In genomic region chr2:105224987-105225375, GRCm38 (mm10) we compare ENCODE assay signal across 13 mouse cellular contexts. TPM values are rescaled to one million over a fixed set of nuclear protein-coding genes. Genes with fewer than 3 reads are reported as not detected.
DNase-seq lines count a peak whose midpoint lies in the region; ATAC-seq and TF ChIP-seq lines count a peak whose summit lies in the region.
"Had no signal": no experiment of that assay in that cellular context is flagged by ENCODE, and none has a peak within 500 bp of the region (broad histone marks: within the 10 kb centered on the region; RNA-seq: fewer than 3 reads in every experiment).

No protein-coding gene starts in this region.

- peak overlapping the region; percentile 64; the same call in 1 of the 2 replicates for H3K4me3 ChIP-seq in heart, embryonic 10.5 days
- no peak overlapping the region for H3K4me3 ChIP-seq in kidney, postnatal 0 days (replicated peaks; ENCODE audit: low read depth, low read length)
- H3K4me3 ChIP-seq in embryonic facial prominence, embryonic 12.5 days = no peak overlapping the region
- no peak overlapping the region for H3K4me3 ChIP-seq in liver, embryonic 13.5 days (replicated peaks)

- no peak for ATAC-seq in kidney, postnatal 0 days (replicated peaks; ENCODE audit: low FRiP score, low read depth)
- no peak for ATAC-seq in embryonic facial prominence, embryonic 12.5 days (ENCODE audit: insufficient number of reproducible peaks, insufficient read depth, low FRiP score, low TSS enrichment)
- ATAC-seq in liver, embryonic 13.5 days (ENCODE audit: low read depth) = no peak

- H3K27me3 ChIP-seq in heart, embryonic 10.5 days (ENCODE audit: insufficient read depth, poor library complexity, severe bottlenecking) = peaks cover 34% of the 10 kb centered on the region
- no peaks in the 10 kb centered on the region for H3K27me3 ChIP-seq in kidney, postnatal 0 days (ENCODE audit: insufficient read depth, low read length)
- H3K27me3 ChIP-seq in embryonic facial prominence, embryonic 12.5 days = peaks cover 4% of the 10 kb centered on the region; the same call in 1 of the 2 replicates
- peaks cover 20% of the 10 kb centered on the region for H3K27me3 ChIP-seq in liver, embryonic 13.5 days

- no peaks in the 10 kb centered on the region for H3K36me3 ChIP-seq in heart, embryonic 10.5 days
- H3K36me3 ChIP-seq in kidney, postnatal 0 days (ENCODE audit: insufficient read depth, low read length) = no peaks in the 10 kb centered on the region
- no peaks in the 10 kb centered on the region for H3K36me3 ChIP-seq in embryonic facial prominence, embryonic 12.5 days
- no peaks in the 10 kb centered on the region for H3K36me3 ChIP-seq in liver, embryonic 13.5 days
- H3K36me3 ChIP-seq: hindbrain, embryonic 15.5 days had no signal

- no peak overlapping the region; the same call in 1 of the 2 replicates for H3K27ac ChIP-seq in heart, embryonic 10.5 days
- no peak overlapping the region; the same call in 1 of the 2 replicates for H3K27ac ChIP-seq in kidney, postnatal 0 days
- H3K27ac ChIP-seq in embryonic facial prominence, embryonic 12.5 days = no peak overlapping the region
- no peak overlapping the region for H3K27ac ChIP-seq in liver, embryonic 13.5 days
- H3K27ac ChIP-seq: hindbrain, embryonic 15.5 days had no signal

- peak overlapping the region; percentile 68 for H3K4me2 ChIP-seq in kidney, postnatal 0 days (ENCODE audit: low read length)
- peak overlapping the region; percentile 78 for H3K4me2 ChIP-seq in embryonic facial prominence, embryonic 12.5 days (replicated peaks)
- H3K4me2 ChIP-seq in liver, embryonic 13.5 days = peak overlapping the region; percentile 48

- H3K9me3 ChIP-seq in heart, embryonic 10.5 days = no peaks in the 10 kb centered on the region
- no peaks in the 10 kb centered on the region for H3K9me3 ChIP-seq in kidney, postnatal 0 days (replicated peaks; ENCODE audit: low read length)
- no peaks in the 10 kb centered on the region for H3K9me3 ChIP-seq in embryonic facial prominence, embryonic 12.5 days
- no peaks in the 10 kb centered on the region for H3K9me3 ChIP-seq in liver, embryonic 13.5 days (replicated peaks)
- H3K9me3 ChIP-seq: hindbrain, embryonic 15.5 days had no signal

- no peak overlapping the region; the same call in 1 of the 2 replicates for H3K9ac ChIP-seq in kidney, postnatal 0 days (ENCODE audit: low read depth, low read length)
- no peak overlapping the region for H3K9ac ChIP-seq in embryonic facial prominence, embryonic 12.5 days
- H3K9ac ChIP-seq in liver, embryonic 13.5 days = 0 out of 2 replicates have a peak overlapping the region, but pooled peaks have one; percentile 26
- H3K9ac ChIP-seq: hindbrain, embryonic 15.5 days had no signal

- peaks cover 24% of the 10 kb centered on the region for H3K4me1 ChIP-seq in heart, embryonic 10.5 days
- peaks cover 4% of the 10 kb centered on the region; the same call in 1 of the 2 replicates for H3K4me1 ChIP-seq in kidney, postnatal 0 days (replicated peaks; ENCODE audit: insufficient read depth, low read length)
- peaks cover 16% of the 10 kb centered on the region for H3K4me1 ChIP-seq in embryonic facial prominence, embryonic 12.5 days
- peaks cover 10% of the 10 kb centered on the region; the same call in 1 of the 2 replicates for H3K4me1 ChIP-seq in liver, embryonic 13.5 days (replicated peaks)

- 60% methylated on average over 3 of the region's 3 CpGs for WGBS in heart, embryonic 10.5 days
- 48% methylated on average over 3 of the region's 3 CpGs for WGBS in kidney, postnatal 0 days
- WGBS in embryonic facial prominence, embryonic 12.5 days = 29% methylated on average over 3 of the region's 3 CpGs
- WGBS in liver, embryonic 13.5 days (ENCODE audit: insufficient replicate concordance) = 43% methylated on average over 3 of the region's 3 CpGs

- no peak for DNase-seq in heart, embryonic 10.5 days (ENCODE audit: low spot score)
- DNase-seq in heart, adult 9 months (ENCODE audit: low spot score in 2 of 2) = no peak
- no peak for DNase-seq in kidney, postnatal 0 days (ENCODE audit: low spot score)
- DNase-seq in kidney, adult 9 months = no peak
- no peak for DNase-seq in liver, embryonic 13.5 days
- DNase-seq in cerebellum, adult 9-11 months = no peak
- DNase-seq in spleen, postnatal 10 days (ENCODE audit: low spot score in 2 of 2) = no peak
- DNase-seq: adrenal gland, postnatal 14 days; B cell, adult 2 months; cerebellum, adult 11 months had no signal

- no peak for TF ChIP-seq CTCF in kidney, postnatal 0 days (IDR thresholded peaks at IDR 0.05; ENCODE audit: low read depth)

RNA-seq across cellular contexts. Expression of gene Them7, which starts 0.9 kb away (rescaled TPM):
- polyA plus RNA-seq in heart, embryonic 10.5 days (2016; fragmentation: Nextera tagmentation; extraction: Ambion mirVana) = 1.0 and 2.7 TPM in 2 replicates
- polyA plus RNA-seq in kidney, postnatal 0 days (2015; fragmentation: Nextera tagmentation; extraction: Ambion mirVana) = 21.3 and 23.2 TPM in 2 replicates
- polyA plus RNA-seq in embryonic facial prominence, embryonic 12.5 days (2016; fragmentation: Nextera tagmentation; extraction: Ambion mirVana) = 0.17 TPM in 1 of 2 replicates, not detected in the other
- 0.99 and 1.00 TPM in 2 replicates for polyA plus RNA-seq in liver, embryonic 13.5 days (2015; fragmentation: Nextera tagmentation; extraction: Ambion mirVana)
- polyA plus RNA-seq: lung, postnatal 0 days had no signal
